Mouse (Mus musculus) heart, embryonic 11.5 days (tissue): Measurements from ENCODE around the gene Fcer1g. TPM values are rescaled to one million over a fixed set of nuclear protein-coding genes. Genes with fewer than 3 reads are reported as not detected.

Experiments used
- ATAC-seq: fragments of 200-750 bp; cut with Nextera tagmentation; replicated peaks from 2 replicates; pipeline ENCODE4 v1.8.0; 2017; ENCODE audit warnings: moderate library complexity; ENCODE audit not compliant: insufficient number of reproducible peaks, low FRiP score, low TSS enrichment
- H3K27ac ChIP-seq: fragments of 300-500 bp; sonication (generic); 2 replicates; pipeline ENCODE4 v1.5.1; 2014; ENCODE audit warnings: mild to moderate bottlenecking, low read depth, low read length
- H3K27me3 ChIP-seq: fragments of 300-500 bp; sonication (generic); 2 replicates; pipeline ENCODE4 v1.6.1; 2014; ENCODE audit warnings: mild to moderate bottlenecking, low read length, mixed read lengths; ENCODE audit not compliant: control insufficient read depth, insufficient read depth
- H3K36me3 ChIP-seq: fragments of 300-500 bp; sonication (generic); 2 replicates; pipeline ENCODE4 v1.6.1; 2014; ENCODE audit warnings: mild to moderate bottlenecking, low read length, moderate library complexity, mixed read lengths; ENCODE audit not compliant: control insufficient read depth, insufficient read depth
- H3K4me1 ChIP-seq: fragments of 300-500 bp; sonication (generic); 2 replicates; pipeline ENCODE4 v1.6.1; 2014; ENCODE audit warnings: low read length; ENCODE audit not compliant: control insufficient read depth, insufficient read depth
- H3K4me2 ChIP-seq: fragments of 300-500 bp; sonication (generic); 2 replicates; pipeline ENCODE4 v1.6.1; 2014; ENCODE audit warnings: mild to moderate bottlenecking, moderate library complexity
- H3K4me3 ChIP-seq: fragments of 300-500 bp; sonication (generic); 2 replicates; pipeline ENCODE4 v1.5.1; 2014; ENCODE audit warnings: low read depth, low read length
- H3K9ac ChIP-seq: fragments of 300-500 bp; sonication (generic); 2 replicates; pipeline ENCODE4 v1.6.1; 2014; ENCODE audit warnings: mild to moderate bottlenecking, low read depth, low read length, moderate library complexity
- H3K9me3 ChIP-seq: fragments of 300-500 bp; sonication (generic); replicated peaks from 2 replicates; pipeline ENCODE4 v1.6.1; 2016; ENCODE audit warnings: low read length; ENCODE audit not compliant: control insufficient read depth
- WGBS: fragments of 180-500 bp; shearing (Covaris S2); extraction: QIAGEN DNeasy Blood & Tissue Kit; methylation state at CpG from one replicate; pipeline ENCODE4 v1.1.7; 2014; ENCODE audit not compliant: insufficient replicate concordance; 5-methylcytosine and 5-hydroxymethylcytosine counted together
- polyA plus RNA-seq: library from polyadenylated mRNA; unstranded; fragments of >200 nt; fragmentation: Nextera tagmentation; extraction: Ambion mirVana; gene quantifications from 2 replicates; pipeline ENCODE4 v1.2.1, GENCODE M21; 2014

Gene Fcer1g
- polyA plus RNA-seq, 1 experiment from 2014 or later, result 18.4 TPM

GRCm38 (mm10) chr1:171203471-171204248 is 30.5 kb downstream of the Fcer1g start:
- WGBS, result 52% methylated on average over 10 of the region's 11 CpGs
- H3K27me3 ChIP-seq, result no peaks in the 10 kb centered on the region
- no peak for ATAC-seq
- H3K27ac ChIP-seq, result no peak overlapping the region
- no peak overlapping the region for H3K4me2 ChIP-seq
- no peaks in the 10 kb centered on the region for H3K9me3 ChIP-seq
- H3K36me3 ChIP-seq, result no peaks in the 10 kb centered on the region
- no peaks in the 10 kb centered on the region for H3K4me1 ChIP-seq
- H3K9ac ChIP-seq, result no peak overlapping the region
- H3K4me3 ChIP-seq, result no peak overlapping the region

DNA sequence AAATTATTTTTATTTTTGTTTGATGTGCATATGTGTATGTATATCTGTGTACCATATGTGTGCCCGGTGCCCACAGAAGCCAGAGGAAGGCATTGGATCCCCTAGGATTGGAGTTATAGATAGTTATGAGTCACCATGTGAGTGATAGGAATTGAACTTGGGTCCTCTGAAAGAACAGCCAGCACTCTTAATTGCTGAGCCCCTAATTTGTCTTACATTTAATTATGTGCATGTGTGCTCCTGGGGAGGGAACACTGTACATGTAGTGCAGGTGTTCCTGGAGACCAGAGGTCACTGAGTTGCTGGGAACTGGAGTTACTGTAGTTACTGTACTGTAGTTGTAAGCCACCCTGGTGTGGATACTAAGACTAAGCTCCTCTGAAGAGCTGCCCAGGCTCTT is 33.4 kb downstream of the Fcer1g start:
- ATAC-seq, result no peak

GRCm38 (mm10) chr1:171199532-171199931 is 34.6 kb downstream of the Fcer1g start:
- Histone ChIP-seq H3K9ac (no peak overlapping the region), H3K27ac (no peak overlapping the region), H3K9me3 (no peaks in the 10 kb centered on the region), H3K36me3 (no peaks in the 10 kb centered on the region), H3K4me2 (no peak overlapping the region), H3K4me3 (no peak overlapping the region), H3K27me3 (peaks cover 17% of the 10 kb centered on the region; the same call in 1 of the 2 replicates), H3K4me1 (peaks cover 13% of the 10 kb centered on the region)
- no peak for ATAC-seq
- whole genome bisulfite sequencing, result 46% methylated on average over 1 of the region's 1 CpGs

More for the DNA sequence above, 33.4 kb downstream of the Fcer1g start:
- no peaks in the 10 kb centered on the region for H3K36me3 ChIP-seq
- no peaks in the 10 kb centered on the region for H3K9me3 ChIP-seq
- H3K4me1 ChIP-seq, result peaks cover 2% of the 10 kb centered on the region; the same call in 1 of the 2 replicates
- 95% methylated on average over 1 of the region's 1 CpGs for WGBS
- no peak overlapping the region for H3K4me3 ChIP-seq
- peaks cover 5% of the 10 kb centered on the region; the same call in 1 of the 2 replicates for H3K27me3 ChIP-seq
- no peak overlapping the region for H3K4me2 ChIP-seq
- H3K27ac ChIP-seq, result no peak overlapping the region
- no peak overlapping the region for H3K9ac ChIP-seq

GRCm38 (mm10) chr1:171195887-171196397 is 38.2 kb downstream of the Fcer1g start, which contains the start of gene Pcp4l1:
Pcp4l1 (minus strand) TSS chr1:171196268.
- H3K9me3 ChIP-seq, result no peaks in the 10 kb centered on the region
- no peak within 1 kb of the TSS for H3K27ac ChIP-seq
- H3K4me1 ChIP-seq, result peaks cover 29% of the 10 kb centered on the region
- H3K4me2 ChIP-seq, result peak within 1 kb of the TSS; percentile 96
- H3K36me3 ChIP-seq, result no peaks in the 10 kb centered on the region
- peaks cover 31% of the 10 kb centered on the region; the same call in 1 of the 2 replicates for H3K27me3 ChIP-seq
- 1% methylated on average over 33 of the region's 33 CpGs for WGBS
- peak within 1 kb of the TSS; percentile 70 for H3K4me3 ChIP-seq
- ATAC-seq, result peak; percentile 85
- H3K9ac ChIP-seq, result peak within 1 kb of the TSS; percentile 70

- H3K27ac ChIP-seq, result no peak overlapping the region
- WGBS, result 5% methylated on average over 20 of the region's 20 CpGs
- H3K9me3 ChIP-seq, result no peaks in the 10 kb centered on the region
- no peak; the same call in 1 of the 2 replicates for ATAC-seq
- peak overlapping the region; percentile 70 for H3K9ac ChIP-seq
- peak overlapping the region; percentile 70 for H3K4me3 ChIP-seq
- no peaks in the 10 kb centered on the region for H3K36me3 ChIP-seq
- peaks cover 31% of the 10 kb centered on the region; the same call in 1 of the 2 replicates for H3K27me3 ChIP-seq
- peaks cover 29% of the 10 kb centered on the region for H3K4me1 ChIP-seq
- H3K4me2 ChIP-seq, result peak overlapping the region; percentile 96
Observed at GRCm38 (mm10) chr1:171195046-171195822, 38.9 kb downstream of the Fcer1g start.

- Histone ChIP-seq H3K4me1 (peaks cover 38% of the 10 kb centered on the region), H3K36me3 (no peaks in the 10 kb centered on the region), H3K9ac (no peak overlapping the region), H3K27me3 (peaks cover 31% of the 10 kb centered on the region; the same call in 1 of the 2 replicates), H3K27ac (no peak overlapping the region), H3K4me2 (peak overlapping the region; percentile 96), H3K9me3 (no peaks in the 10 kb centered on the region), H3K4me3 (no peak overlapping the region)
- WGBS, result 32% methylated on average over 11 of the region's 11 CpGs
- no peak for ATAC-seq
Observed at GRCm38 (mm10) chr1:171193911-171194830, 40.0 kb downstream of the Fcer1g start.

DNA sequence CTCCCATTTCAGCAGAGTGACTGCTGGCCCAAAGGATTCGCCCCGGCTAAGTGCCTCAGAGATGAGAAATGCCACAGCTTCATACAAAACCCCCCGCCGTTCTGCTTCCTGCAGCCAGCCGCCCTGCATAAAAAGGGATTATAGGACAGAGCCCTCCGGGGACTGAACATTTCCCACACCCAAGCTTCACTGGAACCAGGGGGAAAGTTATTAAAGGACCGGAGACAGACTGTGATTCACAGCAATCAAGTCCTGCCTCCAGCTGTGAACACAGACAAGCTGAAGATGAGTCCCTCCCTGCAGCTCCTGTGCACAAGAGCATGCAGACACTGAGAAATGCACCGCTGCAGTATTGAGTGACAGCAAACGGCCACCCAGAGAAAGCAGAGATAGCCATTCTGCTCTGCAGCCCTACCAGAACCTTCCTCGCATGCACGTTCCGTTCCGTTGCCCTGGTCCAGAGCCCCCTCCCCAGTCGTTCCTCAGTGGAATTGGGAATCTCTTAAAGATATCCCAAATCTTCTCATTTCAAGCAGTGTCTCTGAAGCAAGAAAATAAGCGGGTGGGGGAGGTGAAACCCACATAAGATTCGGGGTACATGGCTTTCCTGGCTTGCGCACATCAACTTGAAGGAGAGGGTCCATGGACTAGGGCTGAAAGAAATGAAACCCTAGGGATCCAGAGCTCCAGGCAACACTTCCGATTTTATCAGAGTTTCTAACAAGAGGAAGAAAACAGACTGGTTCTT is 40.9 kb downstream of the Fcer1g start:
- 7% methylated on average over 18 of the region's 18 CpGs for WGBS
- Histone ChIP-seq H3K4me1 (peaks cover 43% of the 10 kb centered on the region), H3K9me3 (no peaks in the 10 kb centered on the region), H3K4me3 (peak overlapping the region; percentile 29), H3K27me3 (peaks cover 31% of the 10 kb centered on the region; the same call in 1 of the 2 replicates), H3K27ac (no peak overlapping the region), H3K4me2 (peak overlapping the region; percentile 57), H3K36me3 (no peaks in the 10 kb centered on the region), H3K9ac (peak overlapping the region; percentile 44)
- no peak for ATAC-seq
